Mouse (Mus musculus) olfactory bulb, adult 2 months (tissue): ENCODE results near the gene Arfgap1.

ENCODE experiments used
- CTCF ChIP-seq: fragments of 200-500 bp; IDR thresholded peaks from 2 replicates; pipeline ENCODE4 v1.5.1; 2012; ENCODE audit warnings: low read depth, mild to moderate bottlenecking, low read length, moderate library complexity; ENCODE audit not compliant: insufficient read depth
- POLR2A ChIP-seq: fragments of 200-500 bp; IDR thresholded peaks from 2 replicates; pipeline ENCODE4 v1.6.1; 2012; ENCODE audit warnings: mild to moderate bottlenecking, low read depth, low read length, moderate library complexity; ENCODE audit not compliant: insufficient read depth

DNA sequence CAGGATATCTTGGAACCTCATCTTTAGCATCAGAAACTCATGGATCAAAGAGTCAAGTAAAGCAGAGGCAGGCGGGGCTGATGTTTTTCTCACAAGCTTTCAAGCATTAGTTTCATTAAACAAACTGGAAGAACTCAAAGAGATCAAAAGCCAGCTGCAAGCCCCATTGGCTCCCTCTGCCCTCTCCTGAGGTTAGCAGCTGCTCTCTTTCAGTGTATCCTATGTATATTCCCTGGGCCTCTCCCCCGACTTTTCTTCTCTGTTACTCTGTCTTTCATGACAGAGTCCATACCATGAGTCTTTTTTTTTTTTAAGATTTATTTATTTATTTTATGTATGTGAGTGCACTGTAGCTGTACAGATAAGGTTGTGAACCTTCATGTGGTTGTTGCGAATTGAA lies 6.8 kb upstream of the Arfgap1 start:
- TF ChIP-seq POLR2A, result no peak
- TF ChIP-seq CTCF, result no peak
